Mouse (Mus musculus): ENCODE measurements around the gene F2. TPM values are rescaled to one million over a fixed set of nuclear protein-coding genes. Genes with fewer than 3 reads are reported as not detected.

The F2 gene
- total RNA-seq (2015; ENCODE audit: low replicate concordance): not detected in 2 replicates
- total RNA-seq (2017; ENCODE audit: low replicate concordance): not detected in 2 replicates

- no peak for ATAC-seq (replicated peaks; ENCODE audit: low FRiP score, poor library complexity, severe bottlenecking)
Observed at GRCm38 (mm10) chr2:91636229-91636628, at the start of gene F2. TSS of gene F2 (minus strand) at chr2:91636414.

- ATAC-seq (replicated peaks; ENCODE audit: low FRiP score, poor library complexity, severe bottlenecking): no peak
Observed at GRCm38 (mm10) chr2:91683919-91684318, 47.7 kb upstream of the F2 start.

- ATAC-seq (replicated peaks; ENCODE audit: low FRiP score, poor library complexity, severe bottlenecking): peak; percentile 60
Observed at GRCm38 (mm10) chr2:91682850-91683249, 46.6 kb upstream of the F2 start.

- ATAC-seq (replicated peaks; ENCODE audit: low FRiP score, poor library complexity, severe bottlenecking): no peak
Observed at GRCm38 (mm10) chr2:91676961-91677360, 40.7 kb upstream of the F2 start.

- no peak for ATAC-seq (replicated peaks; ENCODE audit: low FRiP score, poor library complexity, severe bottlenecking)
Observed at GRCm38 (mm10) chr2:91676420-91676819, 40.2 kb upstream of the F2 start.

- no peak for ATAC-seq (replicated peaks; ENCODE audit: low FRiP score, poor library complexity, severe bottlenecking)
Observed at GRCm38 (mm10) chr2:91674895-91675294, 38.7 kb upstream of the F2 start.

- ATAC-seq (replicated peaks; ENCODE audit: low FRiP score, poor library complexity, severe bottlenecking): no peak
Observed at GRCm38 (mm10) chr2:91673587-91673986, 37.4 kb upstream of the F2 start.

GRCm38 (mm10) chr2:91670038-91670437, 33.8 kb upstream of the F2 start:
- ATAC-seq (replicated peaks; ENCODE audit: low FRiP score, poor library complexity, severe bottlenecking): no peak

GRCm38 (mm10) chr2:91669326-91669725, 33.1 kb upstream of the F2 start:
- ATAC-seq (replicated peaks; ENCODE audit: low FRiP score, poor library complexity, severe bottlenecking): no peak

- ATAC-seq (replicated peaks; ENCODE audit: low FRiP score, poor library complexity, severe bottlenecking): no peak
Observed at GRCm38 (mm10) chr2:91667747-91668146, 31.5 kb upstream of the F2 start.

- ATAC-seq (replicated peaks; ENCODE audit: low FRiP score, poor library complexity, severe bottlenecking): no peak
Observed at GRCm38 (mm10) chr2:91666386-91666910, 30.2 kb upstream of the F2 start.

- ATAC-seq (replicated peaks; ENCODE audit: low FRiP score, poor library complexity, severe bottlenecking): no peak
Observed at GRCm38 (mm10) chr2:91664780-91665179, 28.6 kb upstream of the F2 start.

GRCm38 (mm10) chr2:91660981-91661380, 24.8 kb upstream of the F2 start:
- ATAC-seq (replicated peaks; ENCODE audit: low FRiP score, poor library complexity, severe bottlenecking): no peak

- ATAC-seq (replicated peaks; ENCODE audit: low FRiP score, poor library complexity, severe bottlenecking): no peak
Observed at GRCm38 (mm10) chr2:91659657-91660056, 23.4 kb upstream of the F2 start.

GRCm38 (mm10) chr2:91656774-91657173, 20.6 kb upstream of the F2 start:
- no peak; the same call in 1 of the 2 replicates for ATAC-seq (replicated peaks; ENCODE audit: low FRiP score, poor library complexity, severe bottlenecking)

- no peak for ATAC-seq (replicated peaks; ENCODE audit: low FRiP score, poor library complexity, severe bottlenecking)
Observed at GRCm38 (mm10) chr2:91655827-91656226, 19.6 kb upstream of the F2 start.

- ATAC-seq (replicated peaks; ENCODE audit: low FRiP score, poor library complexity, severe bottlenecking): no peak
Observed at GRCm38 (mm10) chr2:91655388-91655787, 19.2 kb upstream of the F2 start.

GRCm38 (mm10) chr2:91652863-91653262, 16.6 kb upstream of the F2 start:
- no peak for ATAC-seq (replicated peaks; ENCODE audit: low FRiP score, poor library complexity, severe bottlenecking)

GRCm38 (mm10) chr2:91651458-91652258, 15.4 kb upstream of the F2 start:
- no peak for ATAC-seq (replicated peaks; ENCODE audit: low FRiP score, poor library complexity, severe bottlenecking)

GRCm38 (mm10) chr2:91650360-91650995, 14.3 kb upstream of the F2 start:
- peak; percentile 17 for ATAC-seq (replicated peaks; ENCODE audit: low FRiP score, poor library complexity, severe bottlenecking)
